Mouse (Mus musculus) erythroid progenitor cell, adult 5-6 weeks (primary cell): ENCODE data around the gene Laptm5. TPM values are rescaled to one million over a fixed set of nuclear protein-coding genes. Genes with fewer than 3 reads are reported as not detected.

Source experiments
- ATAC-seq: replicated peaks from 2 replicates; pipeline ENCODE4 v1.8.0; 2016; ENCODE audit warnings: moderate number of reproducible peaks, mild to moderate bottlenecking, moderate TSS enrichment, inconsistent platforms; ENCODE audit not compliant: poor library complexity, low FRiP score, severe bottlenecking
- total RNA-seq, 2 experiments: library from RNA; stranded (forward) in 1 of 2; stranded (reverse) in 1 of 2; fragments of 150-400 nt in 1 of 2; fragments of 186-747, 209-891 nt in 1 of 2; gene quantifications; 2 replicates each; pipeline versions ENCODE4 v1.2.3 to v1.2.4; 2015 to 2017; ENCODE audit warnings: low replicate concordance in 2 of 2

Laptm5 gene
- total RNA-seq, 2 experiments from 2014 or later = 32.7 to 163 TPM

GRCm38 (mm10) chr4:130917564-130917963 lies 4.6 kb downstream of the Laptm5 start:
- ATAC-seq = no peak

DNA sequence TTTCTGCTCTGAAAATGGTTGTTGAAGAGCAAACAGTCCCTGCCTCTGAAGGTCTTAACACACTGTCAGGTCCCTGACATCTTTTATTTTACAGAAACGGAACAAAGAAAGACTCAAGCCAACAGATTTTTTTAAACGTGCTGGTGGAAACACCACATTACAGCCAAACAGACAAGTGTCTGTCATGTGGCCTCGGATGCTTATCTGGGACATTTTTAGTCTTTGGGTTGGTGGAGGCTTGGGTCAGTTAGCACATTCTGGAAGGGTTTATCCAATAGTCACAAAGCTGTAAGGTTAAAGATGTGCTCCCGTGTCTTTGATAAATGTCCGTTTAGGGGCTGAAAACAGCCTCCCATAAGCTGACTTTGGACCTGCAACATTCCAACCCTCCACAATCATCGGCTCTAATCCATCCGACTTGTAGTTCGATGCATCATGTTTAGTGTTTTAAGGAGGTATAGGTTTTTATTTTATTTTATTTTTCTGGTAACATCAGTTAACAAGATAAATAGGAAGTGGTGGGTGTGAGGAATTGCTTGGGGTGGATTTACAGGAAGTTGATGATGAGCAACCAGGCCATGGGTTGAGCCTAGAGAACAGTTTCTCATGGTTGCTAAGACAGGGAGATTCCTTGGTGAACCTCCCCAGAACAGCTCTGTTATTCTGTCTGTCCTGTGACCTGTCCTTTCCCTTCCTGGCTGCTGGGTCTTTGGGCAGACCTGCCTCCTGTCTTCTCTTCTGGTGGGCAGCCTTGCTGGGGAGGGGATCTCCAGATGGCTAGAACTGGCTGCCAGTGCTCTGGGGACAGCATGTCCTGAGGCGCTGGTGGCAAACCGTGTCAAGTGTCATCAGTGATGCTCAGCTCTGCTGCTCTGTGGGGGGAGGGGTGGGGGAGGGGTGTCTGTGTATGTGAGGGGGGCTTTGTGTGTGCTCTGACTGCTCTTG lies 6.2 kb downstream of the Laptm5 start:
- no peak for ATAC-seq

GRCm38 (mm10) chr4:130919750-130920356 lies 6.9 kb downstream of the Laptm5 start:
- ATAC-seq = no peak

DNA sequence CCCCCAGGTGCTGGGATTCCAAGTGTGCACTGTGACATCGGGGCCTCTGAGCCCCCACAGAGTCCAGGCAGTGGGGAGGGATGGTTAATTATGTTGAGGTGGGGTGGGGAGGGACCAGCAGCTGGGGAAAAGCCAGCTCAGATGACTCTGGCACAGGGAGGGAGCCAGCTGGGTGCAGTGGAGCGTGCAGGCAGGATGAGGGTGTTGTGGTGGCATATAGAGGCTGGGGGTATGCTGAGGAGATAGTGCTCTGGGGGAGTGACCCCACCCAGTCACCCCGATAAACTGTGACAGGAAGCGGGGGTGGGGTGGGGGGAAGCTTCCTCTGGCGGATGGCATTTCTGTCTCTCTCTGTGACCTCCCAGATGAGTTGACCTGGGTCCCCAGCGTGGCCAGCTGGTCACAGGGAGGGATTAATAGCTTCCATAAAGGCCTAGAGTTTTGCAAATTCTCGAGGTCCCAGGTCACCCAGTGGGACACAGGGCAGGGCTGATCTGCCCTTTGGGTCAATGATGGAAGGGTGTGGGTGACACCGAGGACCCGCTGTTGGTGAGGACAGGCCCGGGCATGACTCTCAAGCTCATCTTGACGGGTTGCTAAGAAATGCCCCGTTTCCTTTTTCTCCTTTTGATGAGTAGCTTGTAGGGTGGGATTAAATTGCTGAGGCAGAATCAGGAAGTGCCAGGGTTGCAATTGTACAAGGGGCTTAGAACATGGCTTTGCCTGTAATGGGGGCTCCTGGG lies 8.2 kb downstream of the Laptm5 start:
- no peak for ATAC-seq

DNA sequence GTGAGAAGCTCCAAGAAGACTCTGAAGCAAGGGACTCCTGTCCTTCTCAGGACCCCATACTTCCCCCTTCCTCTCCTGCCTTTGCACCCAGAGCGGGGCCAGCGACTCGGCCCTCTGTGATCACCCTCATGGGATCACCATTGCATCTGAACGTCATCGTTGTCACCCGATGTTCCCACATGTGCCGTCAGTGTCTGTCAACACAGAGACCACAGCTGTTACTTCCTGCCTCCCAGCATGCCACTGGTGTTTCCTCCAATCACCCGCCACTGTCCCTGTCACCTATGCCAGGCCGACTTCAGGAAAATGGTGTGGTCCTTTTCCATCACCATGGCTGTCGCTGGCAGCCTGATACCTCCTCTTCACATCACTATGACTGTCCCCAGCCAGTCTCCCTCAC lies 9.1 kb downstream of the Laptm5 start:
- no peak for ATAC-seq

DNA sequence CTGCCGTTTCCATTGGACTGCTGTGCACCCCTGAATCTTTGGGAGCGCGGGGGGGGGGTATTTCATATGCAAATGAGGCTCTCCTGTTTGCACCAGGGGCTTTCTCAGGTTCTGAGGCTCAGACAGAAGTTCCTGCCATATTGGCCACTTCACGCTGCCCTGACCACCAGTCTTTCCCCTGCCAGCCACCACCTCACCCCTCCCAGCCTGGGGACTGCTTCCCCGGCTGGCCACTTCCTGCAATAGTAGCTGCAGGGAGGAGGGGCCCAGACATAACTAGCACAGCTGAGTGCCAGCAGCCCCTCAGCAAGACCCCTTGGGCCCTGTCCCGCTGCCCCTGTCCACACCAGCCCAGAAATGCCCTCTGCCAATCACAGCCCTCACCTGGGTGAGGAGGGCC lies 13.3 kb downstream of the Laptm5 start:
- ATAC-seq = no peak

GRCm38 (mm10) chr4:130927821-130928220 lies 14.9 kb downstream of the Laptm5 start:
- no peak for ATAC-seq

- ATAC-seq = no peak
Observed at GRCm38 (mm10) chr4:130942644-130943043, 29.7 kb downstream of the Laptm5 start.

GRCm38 (mm10) chr4:130944112-130944511 lies 31.2 kb downstream of the Laptm5 start, which contains the start of gene Matn1:
TSS of gene Matn1 (plus strand) at chr4:130944385.
- no peak for ATAC-seq

DNA sequence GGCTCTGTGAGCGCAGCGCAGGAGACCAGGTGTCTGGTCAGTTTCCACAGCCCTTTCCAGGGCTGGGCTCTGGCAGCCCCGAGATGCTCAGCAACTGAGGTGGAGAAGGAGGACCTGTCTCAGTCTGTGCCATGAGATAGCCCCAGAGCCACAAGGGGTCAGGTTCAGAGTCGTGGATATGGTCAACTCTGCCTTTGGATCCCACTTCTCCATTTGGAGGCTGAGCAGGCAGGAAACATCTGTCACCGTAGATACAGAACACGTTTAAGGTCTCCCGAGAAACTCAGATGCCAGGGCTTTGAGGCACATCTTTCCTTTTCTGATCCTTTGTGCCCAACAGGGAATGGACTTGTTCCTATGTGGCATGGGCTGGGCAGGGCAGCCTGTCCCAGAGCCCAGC lies 31.9 kb downstream of the Laptm5 start:
- no peak for ATAC-seq

GRCm38 (mm10) chr4:130947094-130947647 lies 34.2 kb downstream of the Laptm5 start:
- ATAC-seq = no peak

DNA sequence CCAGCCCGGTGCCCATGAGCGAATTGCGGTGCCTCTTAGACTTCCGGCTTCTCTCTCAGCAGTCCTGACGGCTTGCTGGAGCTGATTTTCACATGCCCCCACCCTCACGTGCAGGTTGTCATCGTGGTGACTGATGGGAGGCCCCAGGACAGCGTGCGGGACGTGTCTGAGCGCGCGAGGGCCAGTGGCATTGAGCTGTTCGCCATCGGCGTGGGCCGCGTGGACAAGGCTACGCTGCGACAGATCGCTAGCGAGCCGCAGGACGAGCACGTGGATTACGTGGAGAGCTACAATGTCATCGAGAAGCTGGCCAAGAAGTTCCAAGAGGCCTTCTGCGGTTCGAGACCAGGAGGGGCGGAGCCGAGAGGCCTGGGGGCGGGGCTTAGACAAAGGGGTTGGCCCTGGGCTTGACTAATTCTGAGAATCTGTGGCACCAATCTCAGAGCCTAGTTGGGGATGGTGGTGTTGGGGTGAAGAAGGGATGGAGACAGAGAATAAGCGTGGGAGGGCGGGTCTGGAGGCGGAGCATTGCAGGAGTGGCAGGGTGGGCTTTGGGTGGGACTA lies 37.0 kb downstream of the Laptm5 start:
- ATAC-seq = no peak

DNA sequence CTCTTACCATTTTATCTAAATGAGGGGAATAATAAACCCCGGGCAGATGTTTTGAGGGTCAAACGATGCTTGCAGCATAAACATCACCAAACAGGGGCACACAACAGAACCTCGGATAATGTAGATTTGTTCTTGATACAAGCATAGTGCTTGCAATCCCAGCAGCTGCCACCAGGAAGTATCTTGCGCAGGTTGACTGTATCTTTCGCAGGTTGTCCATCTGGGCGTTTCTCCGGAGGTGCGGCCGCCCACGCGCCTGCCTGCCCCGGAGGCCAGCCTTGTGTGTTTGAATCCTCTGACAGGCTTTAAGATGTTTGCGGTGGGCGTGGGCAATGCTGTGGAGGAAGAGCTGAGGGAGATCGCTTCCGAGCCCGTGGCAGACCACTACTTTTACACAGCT lies 39.6 kb downstream of the Laptm5 start:
- no peak for ATAC-seq

DNA sequence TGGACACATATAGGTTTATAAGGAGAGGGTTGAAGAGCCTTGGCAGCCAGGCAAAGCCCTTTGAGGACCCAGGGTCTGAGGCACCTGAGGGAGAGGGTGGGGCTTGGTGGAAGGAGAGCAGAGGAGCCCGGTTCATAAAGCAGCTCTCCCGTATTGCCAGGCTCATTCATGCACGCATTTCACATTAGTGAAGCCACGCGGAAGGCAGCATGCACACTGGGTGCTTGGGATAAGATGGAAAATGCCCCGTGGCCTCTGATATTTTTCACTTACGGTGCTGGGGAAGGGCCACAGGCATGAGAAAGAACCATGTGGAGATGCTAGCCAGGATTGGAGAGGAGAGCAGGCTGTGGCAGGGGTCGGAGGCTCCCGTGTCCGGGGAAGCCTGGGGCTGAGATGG lies 44.2 kb downstream of the Laptm5 start:
- no peak for ATAC-seq

DNA sequence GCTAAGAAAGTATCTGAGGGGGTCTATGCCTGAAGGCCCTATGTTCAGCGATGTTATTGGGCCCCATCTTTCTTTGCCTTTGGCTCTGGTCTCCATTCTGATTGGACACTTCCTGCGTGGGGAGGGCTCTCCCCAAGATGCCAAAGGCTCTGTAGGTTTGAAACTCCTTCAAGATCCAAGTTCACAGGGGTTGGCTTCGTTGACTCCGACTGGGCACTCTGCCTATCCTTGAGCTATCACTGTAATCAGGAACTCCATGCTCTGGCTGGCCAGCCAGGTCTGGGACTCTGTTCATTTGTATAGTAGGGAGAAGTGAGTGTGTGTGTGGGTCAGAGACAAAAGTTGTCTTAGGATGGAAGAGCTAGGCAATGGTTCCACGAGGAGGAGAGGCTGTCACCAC lies 45.9 kb downstream of the Laptm5 start:
- ATAC-seq = no peak

DNA sequence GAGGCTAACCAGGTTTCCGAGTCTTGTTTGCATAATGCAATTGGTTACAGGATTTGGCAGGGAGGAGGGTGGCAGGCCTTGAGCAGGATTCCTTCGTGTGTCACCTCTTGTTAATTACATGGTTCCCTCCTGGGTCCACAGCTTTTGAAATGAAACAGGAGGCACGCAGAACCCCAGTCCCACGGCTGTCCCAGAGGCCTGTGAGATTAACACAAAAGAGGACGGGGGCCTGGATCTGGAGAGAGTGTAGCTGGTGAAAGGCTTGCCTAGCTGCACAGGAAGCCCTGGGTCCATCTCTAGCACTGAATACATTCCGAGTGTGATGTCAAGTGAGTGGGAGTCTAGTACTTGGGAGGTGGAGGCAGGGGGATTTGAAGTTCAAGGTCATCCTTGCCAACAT lies 46.8 kb downstream of the Laptm5 start:
- no peak for ATAC-seq

DNA sequence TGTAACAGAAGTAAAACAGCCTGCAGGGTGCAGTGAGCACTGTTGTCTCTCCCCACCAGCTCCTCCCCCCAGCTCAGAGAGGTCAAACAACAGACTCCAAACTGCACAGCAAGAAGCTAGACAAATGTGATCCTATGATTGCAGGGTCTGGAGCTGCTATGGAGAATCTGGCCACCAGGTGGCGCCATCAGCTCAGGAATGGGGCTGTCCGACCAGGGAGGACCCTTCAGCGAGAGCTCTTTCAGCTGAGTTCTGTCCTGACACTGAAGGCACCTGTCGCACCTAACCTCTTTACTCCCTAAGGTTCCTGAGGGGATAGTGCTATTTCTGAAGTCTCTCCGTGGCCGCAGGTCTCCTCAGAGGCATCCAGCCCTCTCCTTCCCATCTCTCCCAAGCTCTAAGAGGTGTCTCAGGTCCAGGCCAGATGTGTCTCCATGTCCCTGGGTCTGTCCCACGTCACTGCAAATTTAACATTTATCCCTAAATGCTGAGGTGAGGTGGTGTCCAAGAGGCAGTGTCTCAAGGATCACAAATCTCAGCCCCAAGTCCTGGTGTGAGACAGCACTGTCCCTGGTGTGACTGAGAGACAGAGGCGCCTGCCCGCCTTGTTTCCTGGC lies 47.3 kb downstream of the Laptm5 start:
- 0 out of 2 replicates have a peak, but pooled peaks have one; percentile 55 for ATAC-seq

- ATAC-seq = no peak
Observed at GRCm38 (mm10) chr4:130971278-130971677, 58.4 kb downstream of the Laptm5 start.

GRCm38 (mm10) chr4:130972421-130972829 lies 59.5 kb downstream of the Laptm5 start:
- ATAC-seq = no peak
